Mouse (Mus musculus) forebrain, embryonic 13.5 days (tissue): ENCODE data around the gene Slc6a1. TPM values are rescaled to one million over a fixed set of nuclear protein-coding genes. Genes with fewer than 3 reads are reported as not detected.

Source experiments
- ATAC-seq: fragments of 200-750 bp; cut with Nextera tagmentation; 2 replicates; pipeline ENCODE4 v1.8.0; 2017
- H3K27ac ChIP-seq: fragments of 300-500 bp; sonication (generic); 2 replicates; pipeline ENCODE4 v1.5.1; 2015; ENCODE audit warnings: inconsistent platforms, mild to moderate bottlenecking, moderate library complexity
- H3K27me3 ChIP-seq: fragments of 300-500 bp; sonication (generic); 2 replicates; pipeline ENCODE4 v1.6.1; 2015; ENCODE audit warnings: mild to moderate bottlenecking, inconsistent platforms
- H3K36me3 ChIP-seq: fragments of 300-500 bp; sonication (generic); 2 replicates; pipeline ENCODE4 v1.6.1; 2015; ENCODE audit warnings: mild to moderate bottlenecking, inconsistent platforms; ENCODE audit not compliant: poor library complexity, severe bottlenecking
- H3K4me1 ChIP-seq: fragments of 300-500 bp; sonication (generic); 2 replicates; pipeline ENCODE4 v1.6.1; 2015; ENCODE audit warnings: inconsistent platforms
- H3K4me2 ChIP-seq: fragments of 300-500 bp; sonication (generic); 2 replicates; pipeline ENCODE4 v1.6.1; 2015; ENCODE audit warnings: inconsistent platforms, mild to moderate bottlenecking, moderate library complexity
- H3K4me3 ChIP-seq: fragments of 300-500 bp; sonication (generic); 2 replicates; pipeline ENCODE4 v1.5.1; 2015; ENCODE audit warnings: mild to moderate bottlenecking, inconsistent platforms
- H3K9ac ChIP-seq: fragments of 300-500 bp; sonication (generic); 2 replicates; pipeline ENCODE4 v1.6.1; 2015; ENCODE audit warnings: mild to moderate bottlenecking, inconsistent platforms
- H3K9me3 ChIP-seq: fragments of 300-500 bp; sonication (generic); replicated peaks from 2 replicates; pipeline ENCODE4 v1.6.1; 2016; ENCODE audit warnings: inconsistent platforms
- WGBS: fragments of 180-500 bp; shearing (Covaris S2); methylation state at CpG from one replicate; pipeline ENCODE4 v1.1.7; 2015; 5-methylcytosine and 5-hydroxymethylcytosine counted together
- polyA plus RNA-seq: library from polyadenylated mRNA; unstranded; fragments of >200 nt; fragmentation: Nextera tagmentation; extraction: Ambion mirVana; gene quantifications from 2 replicates; pipeline ENCODE4 v1.2.1, GENCODE M21; 2015

The Slc6a1 gene
- polyA plus RNA-seq, 1 experiment from 2014 or later = 67.2 TPM

DNA sequence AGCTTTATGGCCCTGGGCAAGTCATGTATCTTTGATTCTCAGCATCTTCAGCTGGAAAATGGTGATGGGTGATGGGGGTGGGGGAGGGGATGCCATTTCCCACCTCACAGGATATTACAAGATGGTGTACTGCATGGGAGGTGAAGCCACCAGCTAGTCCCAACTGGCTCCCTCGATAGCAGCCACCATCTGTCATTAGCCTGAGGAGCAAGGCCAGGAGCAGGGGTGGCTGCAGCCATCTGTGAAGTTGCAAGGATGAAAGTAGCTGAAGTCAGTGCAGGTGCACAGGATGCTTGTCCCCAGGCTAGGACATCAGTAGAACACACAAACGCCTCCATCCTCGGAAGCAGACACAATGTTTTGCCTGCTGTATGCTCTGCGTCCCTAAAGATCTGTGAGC, 8.5 kb downstream of the Slc6a1 start:
- Histone ChIP-seq H3K4me1 (peaks cover 98% of the 10 kb centered on the region), H3K4me2 (peak overlapping the region; percentile 44), H3K4me3 (peak overlapping the region; percentile 1; the same call in 1 of the 2 replicates), H3K27me3 (no peaks in the 10 kb centered on the region), H3K9me3 (no peaks in the 10 kb centered on the region), H3K36me3 (peaks cover 3% of the 10 kb centered on the region; the same call in 1 of the 2 replicates), H3K9ac (peak overlapping the region; percentile 51), H3K27ac (peak overlapping the region; percentile 90)
- ATAC-seq = no peak
- 52% methylated on average over 4 of the region's 4 CpGs for WGBS

DNA sequence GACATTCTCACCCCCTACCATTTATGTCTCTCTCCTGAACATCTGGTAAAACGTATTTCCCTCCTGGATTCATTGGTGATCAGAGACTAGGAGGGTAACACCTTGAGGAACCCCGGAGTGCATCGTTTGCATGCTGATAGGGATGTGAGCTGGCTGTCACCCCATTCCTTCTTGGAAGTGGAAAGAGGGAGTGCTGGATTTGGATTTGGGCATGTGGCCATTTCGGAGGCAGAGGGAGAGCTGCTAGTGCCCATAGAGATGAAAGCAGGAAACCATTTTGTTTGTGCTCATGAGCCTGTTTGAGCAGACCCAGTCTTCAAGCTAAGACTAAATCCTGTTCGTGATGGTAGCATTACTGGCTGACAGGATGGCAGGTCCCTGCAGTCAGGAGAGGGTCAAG, 9.0 kb downstream of the Slc6a1 start:
- H3K27me3 ChIP-seq = no peaks in the 10 kb centered on the region
- no peak for ATAC-seq
- no peak overlapping the region for H3K4me3 ChIP-seq
- H3K4me1 ChIP-seq = peaks cover 98% of the 10 kb centered on the region
- H3K36me3 ChIP-seq = peaks cover 3% of the 10 kb centered on the region; the same call in 1 of the 2 replicates
- H3K4me2 ChIP-seq = peak overlapping the region; percentile 44; the same call in 1 of the 2 replicates
- peak overlapping the region; percentile 51; the same call in 1 of the 2 replicates for H3K9ac ChIP-seq
- 51% methylated on average over 5 of the region's 5 CpGs for WGBS
- H3K27ac ChIP-seq = peak overlapping the region; percentile 90
- no peaks in the 10 kb centered on the region for H3K9me3 ChIP-seq

GRCm38 (mm10) chr6:114293511-114293910, 11.1 kb downstream of the Slc6a1 start:
- Histone ChIP-seq H3K9ac (peak overlapping the region; percentile 52), H3K36me3 (no peaks in the 10 kb centered on the region), H3K4me3 (no peak overlapping the region), H3K4me1 (peaks cover 99% of the 10 kb centered on the region), H3K27me3 (no peaks in the 10 kb centered on the region), H3K27ac (peak overlapping the region; percentile 31; the same call in 1 of the 2 replicates), H3K4me2 (no peak overlapping the region; the same call in 1 of the 2 replicates), H3K9me3 (no peaks in the 10 kb centered on the region)
- ATAC-seq = no peak
- WGBS = 23% methylated on average over 8 of the region's 8 CpGs

- Histone ChIP-seq H3K9me3 (no peaks in the 10 kb centered on the region), H3K27ac (peak overlapping the region; percentile 97), H3K4me1 (peaks cover 87% of the 10 kb centered on the region), H3K27me3 (no peaks in the 10 kb centered on the region), H3K9ac (no peak overlapping the region), H3K36me3 (peaks cover 2% of the 10 kb centered on the region; the same call in 1 of the 2 replicates), H3K4me2 (no peak overlapping the region), H3K4me3 (no peak overlapping the region)
- WGBS = 63% methylated on average over 4 of the region's 4 CpGs
- no peak for ATAC-seq
These were observed 12.7 kb downstream of the Slc6a1 start for GRCm38 (mm10) chr6:114295086-114295485.

DNA sequence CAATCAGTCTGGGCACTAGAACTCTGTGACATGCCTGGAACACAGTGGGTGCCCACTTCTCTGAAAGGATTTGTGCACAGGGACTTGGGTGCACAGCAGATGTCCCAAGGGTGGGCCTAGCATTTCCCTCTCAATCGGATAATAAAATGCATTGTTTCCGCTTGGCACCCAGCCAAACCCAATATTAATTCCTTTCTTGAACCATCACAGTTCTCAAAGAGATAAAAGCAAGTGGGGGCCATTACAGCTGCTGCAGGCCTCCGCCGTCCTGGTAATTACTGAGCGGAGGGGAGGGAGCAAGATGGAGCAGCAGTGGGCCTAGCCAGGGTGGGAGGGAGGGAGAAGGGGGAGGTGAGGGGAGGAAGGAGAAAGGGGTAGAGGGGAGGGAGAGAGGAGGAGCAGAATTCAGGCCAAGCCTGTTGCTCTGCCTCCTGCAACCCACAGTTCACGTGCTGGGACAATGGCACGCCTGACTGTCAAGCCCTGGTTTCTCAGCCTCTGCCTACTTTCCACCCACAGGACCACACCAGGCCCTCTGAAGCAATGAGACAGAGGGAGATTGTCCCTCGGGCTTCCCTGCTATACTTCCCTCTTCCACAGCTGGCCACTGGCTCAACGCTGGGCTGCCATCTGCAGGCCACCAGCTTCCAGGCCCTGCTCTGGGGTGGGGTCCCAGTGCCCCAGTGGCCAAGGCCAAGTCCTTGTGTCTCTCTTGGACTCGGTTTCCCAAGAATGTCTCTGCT, 15.0 kb downstream of the Slc6a1 start:
- Histone ChIP-seq H3K4me2 (0 out of 2 replicates have a peak overlapping the region, but pooled peaks have one; percentile 7), H3K9me3 (no peaks in the 10 kb centered on the region), H3K36me3 (peaks cover 20% of the 10 kb centered on the region), H3K4me1 (peaks cover 64% of the 10 kb centered on the region), H3K27me3 (no peaks in the 10 kb centered on the region), H3K4me3 (no peak overlapping the region), H3K9ac (peak overlapping the region; percentile 22; the same call in 1 of the 2 replicates), H3K27ac (peak overlapping the region; percentile 97)
- peak; percentile 89 for ATAC-seq
- 20% methylated on average over 9 of the region's 10 CpGs for whole genome bisulfite sequencing

- H3K4me1 ChIP-seq = peaks cover 41% of the 10 kb centered on the region
- 91% methylated on average over 5 of the region's 5 CpGs for WGBS
These were observed 17.3 kb downstream of the Slc6a1 start for GRCm38 (mm10) chr6:114299699-114300098.

GRCm38 (mm10) chr6:114300737-114301136, 18.3 kb downstream of the Slc6a1 start:
- WGBS = 81% methylated on average over 11 of the region's 11 CpGs
- ATAC-seq = no peak
- no peak overlapping the region for H3K4me3 ChIP-seq

More at GRCm38 (mm10) chr6:114299699-114300098, 17.3 kb downstream of the Slc6a1 start:
- no peaks in the 10 kb centered on the region for H3K27me3 ChIP-seq
- no peak for ATAC-seq
- H3K9me3 ChIP-seq = no peaks in the 10 kb centered on the region
- H3K27ac ChIP-seq = no peak overlapping the region
- H3K4me2 ChIP-seq = no peak overlapping the region
- H3K4me3 ChIP-seq = no peak overlapping the region
- peaks cover 43% of the 10 kb centered on the region for H3K36me3 ChIP-seq
- H3K9ac ChIP-seq = no peak overlapping the region

DNA sequence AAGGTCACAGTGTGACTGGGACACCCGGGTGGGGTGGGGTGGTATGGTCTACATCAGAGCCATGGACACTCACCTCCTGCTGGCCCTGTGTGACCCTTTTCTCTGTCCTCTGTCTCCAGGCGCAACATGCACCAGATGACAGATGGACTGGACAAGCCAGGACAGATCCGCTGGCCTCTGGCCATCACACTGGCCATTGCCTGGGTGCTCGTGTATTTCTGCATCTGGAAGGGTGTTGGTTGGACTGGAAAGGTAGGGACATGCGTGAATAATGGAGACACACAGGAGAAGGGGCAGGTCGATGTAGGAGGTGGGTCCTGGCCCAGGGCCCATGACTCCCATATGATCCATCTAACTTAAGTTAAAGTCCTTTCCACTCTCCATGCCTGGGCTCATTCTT, 22.2 kb downstream of the Slc6a1 start:
- peaks cover 84% of the 10 kb centered on the region for H3K36me3 ChIP-seq
- 83% methylated on average over 6 of the region's 6 CpGs for WGBS
- no peak overlapping the region for H3K4me3 ChIP-seq
- no peaks in the 10 kb centered on the region; the same call in 1 of the 2 replicates for H3K27me3 ChIP-seq
- no peak overlapping the region for H3K9ac ChIP-seq
- ATAC-seq = no peak
- no peaks in the 10 kb centered on the region for H3K4me1 ChIP-seq
- no peak overlapping the region for H3K4me2 ChIP-seq
- no peak overlapping the region for H3K27ac ChIP-seq
- no peaks in the 10 kb centered on the region for H3K9me3 ChIP-seq

More at GRCm38 (mm10) chr6:114300737-114301136, 18.3 kb downstream of the Slc6a1 start:
- H3K4me1 ChIP-seq = peaks cover 31% of the 10 kb centered on the region
- no peaks in the 10 kb centered on the region for H3K27me3 ChIP-seq
- H3K27ac ChIP-seq = no peak overlapping the region; the same call in 1 of the 2 replicates
- H3K4me2 ChIP-seq = no peak overlapping the region
- peaks cover 53% of the 10 kb centered on the region for H3K36me3 ChIP-seq
- no peaks in the 10 kb centered on the region for H3K9me3 ChIP-seq
- no peak overlapping the region for H3K9ac ChIP-seq

GRCm38 (mm10) chr6:114320511-114320910, 38.1 kb downstream of the Slc6a1 start:
- 52% methylated on average over 5 of the region's 5 CpGs for WGBS
- no peaks in the 10 kb centered on the region for H3K27me3 ChIP-seq
- no peak overlapping the region for H3K4me2 ChIP-seq
- 0 out of 2 replicates have a peak overlapping the region, but pooled peaks have one; percentile 4 for H3K27ac ChIP-seq
- no peak overlapping the region for H3K9ac ChIP-seq
- H3K4me1 ChIP-seq = no peaks in the 10 kb centered on the region
- ATAC-seq = no peak
- peaks cover 12% of the 10 kb centered on the region for H3K36me3 ChIP-seq
- H3K9me3 ChIP-seq = peaks cover 5% of the 10 kb centered on the region; the same call in 1 of the 2 replicates
- H3K4me3 ChIP-seq = no peak overlapping the region

DNA sequence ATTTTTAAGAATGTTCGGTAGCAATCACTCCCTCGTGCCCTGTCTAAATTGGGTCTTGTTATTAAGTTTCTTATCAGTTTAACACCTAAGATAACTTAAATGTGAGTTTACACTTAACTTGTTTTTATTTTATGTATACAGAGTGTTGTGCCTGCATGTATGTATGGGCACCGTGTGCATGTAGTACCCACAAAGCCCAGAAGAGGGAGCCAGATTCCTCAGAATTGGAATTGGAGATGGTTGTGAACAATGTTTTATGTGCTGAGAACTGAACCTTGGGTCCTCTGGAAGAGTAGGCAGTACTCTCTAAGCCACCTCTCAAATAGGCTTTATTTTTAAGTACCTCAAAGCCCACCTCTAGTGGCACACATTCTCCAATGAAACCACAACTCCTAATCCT, 38.7 kb downstream of the Slc6a1 start:
- H3K4me2 ChIP-seq = no peak overlapping the region
- H3K9ac ChIP-seq = no peak overlapping the region
- no peak overlapping the region for H3K4me3 ChIP-seq
- H3K9me3 ChIP-seq = peaks cover 5% of the 10 kb centered on the region; the same call in 1 of the 2 replicates
- no peaks in the 10 kb centered on the region for H3K4me1 ChIP-seq
- no peak overlapping the region for H3K27ac ChIP-seq
- no peaks in the 10 kb centered on the region for H3K27me3 ChIP-seq
- no peak for ATAC-seq
- peaks cover 7% of the 10 kb centered on the region; the same call in 1 of the 2 replicates for H3K36me3 ChIP-seq
- 95% methylated on average over 3 of the region's 3 CpGs for WGBS

GRCm38 (mm10) chr6:114322914-114323313, 40.5 kb downstream of the Slc6a1 start:
- no peaks in the 10 kb centered on the region for H3K4me1 ChIP-seq
- H3K4me3 ChIP-seq = no peak overlapping the region
- no peaks in the 10 kb centered on the region for H3K36me3 ChIP-seq
- H3K27ac ChIP-seq = no peak overlapping the region
- no peaks in the 10 kb centered on the region for H3K27me3 ChIP-seq
- ATAC-seq = no peak
- WGBS = 88% methylated on average over 3 of the region's 3 CpGs
- no peak overlapping the region for H3K9ac ChIP-seq
- peaks cover 5% of the 10 kb centered on the region; the same call in 1 of the 2 replicates for H3K9me3 ChIP-seq
- no peak overlapping the region for H3K4me2 ChIP-seq

DNA sequence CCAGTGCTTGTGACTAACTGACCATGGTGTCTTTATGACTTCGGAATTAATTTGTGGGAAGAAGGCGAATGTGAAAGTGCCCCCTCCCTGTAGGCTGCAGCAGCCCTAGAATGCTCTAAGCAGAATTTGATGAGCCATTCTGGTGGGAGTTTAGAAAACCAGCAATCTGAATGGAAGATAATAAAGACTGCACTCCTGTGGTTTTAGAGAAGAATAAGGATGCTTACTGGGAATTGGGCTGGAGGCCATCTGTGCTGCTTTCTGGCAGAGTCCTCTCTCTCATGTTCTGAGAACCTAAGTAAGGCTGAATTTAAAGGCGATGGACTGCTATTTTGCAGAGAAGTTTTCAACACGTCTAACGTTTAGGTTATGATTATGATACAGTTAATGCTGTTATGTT, 42.4 kb downstream of the Slc6a1 start:
- H3K9ac ChIP-seq = no peak overlapping the region
- H3K9me3 ChIP-seq = peaks cover 5% of the 10 kb centered on the region; the same call in 1 of the 2 replicates
- H3K36me3 ChIP-seq = no peaks in the 10 kb centered on the region
- peaks cover 7% of the 10 kb centered on the region for H3K4me1 ChIP-seq
- no peak overlapping the region for H3K27ac ChIP-seq
- no peak overlapping the region for H3K4me2 ChIP-seq
- ATAC-seq = no peak
- no peak overlapping the region for H3K4me3 ChIP-seq
- no peaks in the 10 kb centered on the region for H3K27me3 ChIP-seq
- 94% methylated on average over 5 of the region's 5 CpGs for WGBS
